Mouse (Mus musculus) CH12.LX (cell line): ENCODE measurements around the gene Cngb1. TPM values are rescaled to one million over a fixed set of nuclear protein-coding genes. Genes with fewer than 3 reads are reported as not detected.

ENCODE experiments used
- DNase-seq: peaks from one replicate; pipeline ENCODE4 v3.0.0-alpha.2; 2013; ENCODE audit errors: extremely low read depth
- H3K27ac ChIP-seq: 2 replicates; pipeline ENCODE4 v1.5.1; 2012; ENCODE audit warnings: low read depth, mild to moderate bottlenecking, control low read depth, moderate library complexity; ENCODE audit not compliant: insufficient read depth
- H3K27me3 ChIP-seq: replicated peaks from 2 replicates; pipeline ENCODE3; 2012; ENCODE audit warnings: inconsistent platforms
- H3K36me3 ChIP-seq, 2 experiments: replicated peaks in 1 of 2; 2 replicates each; pipeline versions ENCODE3 to v1.6.1; 2012; ENCODE audit warnings: inconsistent platforms in 1 of 2, low read length in 1 of 2, mild to moderate bottlenecking in 1 of 2, mixed read lengths in 1 of 2, moderate library complexity in 1 of 2; ENCODE audit not compliant: control insufficient read depth in 1 of 2, insufficient read depth in 1 of 2
- H3K4me1 ChIP-seq, 2 experiments: 2 replicates each; pipeline ENCODE4 v1.6.1; 2012; ENCODE audit warnings: inconsistent platforms in 1 of 2, moderate library complexity in 1 of 2; ENCODE audit not compliant: insufficient read depth in 2 of 2, control insufficient read depth in 1 of 2
- H3K4me2 ChIP-seq: 2 replicates; pipeline ENCODE4 v1.6.1; 2012; ENCODE audit warnings: low read depth, mild to moderate bottlenecking, control low read depth; ENCODE audit not compliant: poor library complexity, insufficient read depth, severe bottlenecking
- H3K4me3 ChIP-seq, 3 experiments: fragments of 150-350 bp in 1 of 3; sonication (generic) in 1 of 3; replicated peaks in 1 of 3; 2 replicates each; pipeline versions ENCODE3 to v1.5.1; 2011 to 2012; ENCODE audit warnings: low read depth in 2 of 3, low read length in 2 of 3, mild to moderate bottlenecking in 2 of 3, moderate library complexity in 2 of 3, control low read depth in 1 of 3, improper control_type of control experiment in 1 of 3, inconsistent platforms in 1 of 3, mixed read lengths in 1 of 3; ENCODE audit not compliant: poor library complexity in 1 of 3
- H3K79me2 ChIP-seq: replicated peaks from 2 replicates; pipeline ENCODE4 v1.6.1; 2012; ENCODE audit warnings: mild to moderate bottlenecking, moderate library complexity; ENCODE audit not compliant: control insufficient read depth, poor library complexity, insufficient read depth, severe bottlenecking; ENCODE audit errors: extremely low read depth
- H3K9ac ChIP-seq: 2 replicates; pipeline ENCODE4 v1.6.1; 2012; ENCODE audit warnings: low read depth, mild to moderate bottlenecking, control low read depth, moderate library complexity; ENCODE audit not compliant: insufficient read depth
- H3K9me3 ChIP-seq: replicated peaks from 2 replicates; pipeline ENCODE3; 2012; ENCODE audit warnings: low read length, inconsistent platforms, mixed read lengths
- CTCF ChIP-seq, 2 experiments: IDR thresholded peaks in 1 of 2; conservative IDR thresholded peaks in 1 of 2; 2 replicates each; pipeline ENCODE4 v1.5.1; 2011 to 2012; ENCODE audit warnings: low read depth in 2 of 2, low read length in 2 of 2, improper control_type of control experiment in 1 of 2, inconsistent platforms in 1 of 2, mild to moderate bottlenecking in 1 of 2, moderate library complexity in 1 of 2
- HCFC1 ChIP-seq: IDR thresholded peaks from 2 replicates; pipeline ENCODE4 v1.6.1; 2012; ENCODE audit warnings: low read depth, mild to moderate bottlenecking, inconsistent platforms, low read length, improper control_type of control experiment
- JUN ChIP-seq: IDR thresholded peaks from 2 replicates; pipeline ENCODE4 v1.6.1; 2011; ENCODE audit warnings: low read depth, mild to moderate bottlenecking, low read length, improper control_type of control experiment, moderate library complexity; ENCODE audit not compliant: insufficient read depth
- KAT2A ChIP-seq: IDR thresholded peaks from 2 replicates; pipeline ENCODE4 v1.6.1; 2012; ENCODE audit warnings: low read length, improper control_type of control experiment, inconsistent platforms; ENCODE audit not compliant: insufficient replicate concordance
- MXI1 ChIP-seq: IDR thresholded peaks from 2 replicates; pipeline ENCODE4 v1.6.1; 2011; ENCODE audit warnings: mild to moderate bottlenecking, low read depth, low read length, improper control_type of control experiment
- NELFE ChIP-seq: IDR thresholded peaks from 2 replicates; pipeline ENCODE4 v1.6.1; 2011; ENCODE audit warnings: low read depth, low read length, improper control_type of control experiment
- POLR2A ChIP-seq: IDR thresholded peaks from 2 replicates; pipeline ENCODE4 v1.6.1; 2011; ENCODE audit warnings: low read depth, mild to moderate bottlenecking, improper control_type of control experiment, low read length
- RAD21 ChIP-seq: IDR thresholded peaks from 2 replicates; pipeline ENCODE4 v1.6.1; 2011; ENCODE audit warnings: low read depth, mild to moderate bottlenecking, low read length, improper control_type of control experiment, moderate library complexity
- SMC3 ChIP-seq: IDR thresholded peaks from 2 replicates; pipeline ENCODE4 v1.6.1; 2011; ENCODE audit warnings: low read depth, low read length, improper control_type of control experiment
- TBP ChIP-seq: conservative IDR thresholded peaks from 2 replicates; pipeline ENCODE4 v1.6.1; 2011; ENCODE audit warnings: low read depth, low read length, improper control_type of control experiment
- UBTF ChIP-seq: IDR thresholded peaks from 2 replicates; pipeline ENCODE4 v1.6.1; 2012; ENCODE audit warnings: low read depth, mild to moderate bottlenecking, inconsistent platforms, low read length, improper control_type of control experiment, moderate library complexity
- dilution Hi-C: fragments of 300-500 bp; cut with MboI; formaldehyde crosslinking; loops from 2 replicates; pipeline ENCODE4 v1.14.3; 2020; ENCODE audit warnings: low sequenced_read_pairs; ENCODE audit not compliant: extremely low pct_unique_long_range_greater_than_20kb, extremely low pct_ligation_motif_present
- in situ Hi-C: fragments of 300-500 bp; cut with MboI; formaldehyde crosslinking; loops from 3 replicates; pipeline ENCODE4 v1.14.3; 2019; ENCODE audit warnings: low sequenced_read_pairs, low pct_ligation_motif_present, low pct_unique_long_range_greater_than_20kb, mixed read lengths
- polyA plus RNA-seq: library from polyadenylated mRNA; unstranded; fragments of >175 nt; gene quantifications from 2 replicates; pipeline ENCODE4 v1.2.1, GENCODE M21; 2012; ENCODE audit warnings: low read depth; ENCODE audit not compliant: insufficient read length
- total RNA-seq, 2 experiments: library from RNA; depleted of rRNA; stranded (reverse); fragments of 300-350 nt in 1 of 2; fragments of >200 nt in 1 of 2; gene quantifications; 2 replicates each; pipeline ENCODE4 v1.2.3; 2012 to 2014

Cngb1 gene
- total and polyA plus RNA-seq, 3 experiments, result not detected

DNA sequence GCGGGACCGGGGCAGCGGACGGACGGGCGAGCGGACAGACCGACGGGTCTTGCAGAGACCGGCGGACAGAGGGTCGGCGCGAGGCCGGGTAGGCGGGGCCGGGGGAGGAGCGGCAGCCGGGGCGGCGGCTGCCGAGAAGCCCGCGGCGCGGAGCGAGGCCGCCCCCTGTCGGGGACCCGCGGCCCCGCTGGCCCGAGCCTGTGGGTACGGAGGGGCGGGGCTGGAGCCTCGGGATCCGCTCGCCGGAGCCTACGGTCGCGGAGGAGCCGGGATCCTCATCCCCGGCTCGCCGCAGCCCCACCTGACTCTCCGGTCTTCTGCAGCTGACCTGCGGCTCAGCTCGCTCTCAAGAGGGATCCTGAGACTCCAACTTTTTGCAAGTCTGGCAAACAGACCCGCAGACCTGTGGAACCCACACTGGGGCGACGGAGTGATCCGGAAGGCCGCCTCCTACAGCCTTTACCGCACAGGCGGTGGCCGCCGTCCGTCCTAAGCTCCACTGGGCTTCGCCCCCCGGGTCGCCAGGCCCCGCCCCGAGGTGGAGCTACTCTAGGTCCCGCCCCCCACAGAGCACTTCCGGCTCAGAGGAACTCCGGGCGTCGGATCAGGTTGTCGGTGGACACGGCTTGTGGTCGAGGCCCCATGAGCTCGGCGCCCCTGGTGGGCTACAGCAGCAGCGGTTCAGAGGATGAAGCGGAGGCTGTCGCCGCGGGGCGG, 25.5 kb upstream of the Cngb1 start, which contains the start of the genes Zfp319 and Usb1 (continued):
- TF ChIP-seq NELFE (peak; percentile 87), SMC3 (peak; percentile 38; the same call in 1 of the 2 replicates), KAT2A (no peak), CTCF (conservative IDR thresholded peaks at IDR 0.05 in 1 of 2, IDR thresholded peaks at IDR 0.05 in 1 of 2; ENCODE audit: low read depth in 2 of 2, low read length in 2 of 2) (peak in 1 of 2 experiments; percentile 73; a peak in 2 of 4 replicates)

DNA sequence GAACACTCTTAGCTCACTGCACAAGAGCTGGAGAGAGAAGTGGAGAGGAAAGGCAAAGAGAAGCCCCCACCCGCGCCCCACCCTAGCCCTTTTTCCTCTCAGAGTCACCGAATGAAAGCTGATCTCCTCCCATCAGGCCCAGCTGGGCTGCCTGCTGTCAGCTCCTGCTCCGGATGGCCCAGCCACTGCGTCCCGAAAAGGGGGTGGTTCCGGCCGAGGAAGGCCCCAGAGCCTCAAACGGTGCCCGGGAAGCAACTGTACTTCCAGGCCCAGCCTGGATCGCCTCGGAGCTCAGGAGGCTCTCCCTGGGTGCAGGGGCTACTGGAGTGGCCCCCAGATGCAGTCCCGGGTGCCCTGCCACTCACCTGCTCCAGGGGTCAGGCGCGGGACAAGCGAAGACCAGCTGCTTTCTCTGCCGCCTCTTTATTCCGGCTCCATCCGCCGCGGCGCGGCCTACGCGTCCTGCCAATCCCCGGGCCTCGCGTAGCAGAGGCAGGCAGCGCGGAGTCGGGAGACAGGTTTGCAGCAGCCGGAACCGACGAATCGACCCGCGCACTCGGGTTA, 24.9 kb upstream of the Cngb1 start:
- in situ Hi-C loops, result loop anchor here (5.0 kb wide), 2 partner anchors 74 to 96 kb away; no protein-coding TSS in a partner anchor
- DNase-seq, result peak; percentile 54
- peaks cover 33 to 55% of the 10 kb centered on the region in 2 experiments for H3K36me3 ChIP-seq

DNA sequence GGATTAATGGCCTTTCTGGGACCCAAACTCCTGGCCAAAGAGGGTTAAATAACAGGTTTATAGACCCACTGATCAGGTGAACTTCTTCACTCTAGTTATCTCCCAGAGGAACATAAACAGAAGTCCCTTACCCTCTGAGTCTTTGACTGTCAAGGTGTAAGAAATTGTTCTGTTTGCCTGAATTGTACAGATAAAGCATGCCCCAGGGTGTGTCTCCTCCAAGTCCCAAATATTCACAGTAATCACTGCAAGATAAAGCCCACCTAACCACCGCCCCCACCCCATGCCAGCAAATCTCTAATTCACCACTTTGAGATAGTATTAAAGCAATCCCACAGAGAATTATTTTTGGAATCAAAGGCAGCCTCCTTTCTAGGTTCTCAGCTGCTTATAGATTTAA, 24.0 kb upstream of the Cngb1 start:
- Histone ChIP-seq H3K4me3 (no peak overlapping the region), H3K79me2 (peaks cover 2% of the 10 kb centered on the region; the same call in 1 of the 2 replicates), H3K4me2 (peak overlapping the region; percentile 88; the same call in 1 of the 2 replicates), H3K27ac (no peak overlapping the region), H3K9ac (peak overlapping the region; percentile 81; the same call in 1 of the 2 replicates), H3K9me3 (no peaks in the 10 kb centered on the region), H3K4me1 (peaks cover 6 to 18% of the 10 kb centered on the region in 2 experiments), H3K27me3 (no peaks in the 10 kb centered on the region), H3K36me3 (peaks cover 34 to 62% of the 10 kb centered on the region in 2 experiments)
- TF ChIP-seq POLR2A, result no peak
- TF ChIP-seq JUN, result no peak
- TF ChIP-seq TBP, result no peak
- no peak for TF ChIP-seq RAD21
- in situ Hi-C loops, result loop anchor here (5.0 kb wide), 2 partner anchors 73 to 97 kb away; no protein-coding TSS in a partner anchor
- no peak for DNase-seq
- dilution Hi-C loops, result no loop called here

More for the DNA sequence above, 24.9 kb upstream of the Cngb1 start:
- TF ChIP-seq MXI1 (0 out of 2 replicates have a peak, but pooled peaks have one; percentile 3), UBTF (peak; percentile 96; the same call in 1 of the 2 replicates), CTCF (conservative IDR thresholded peaks at IDR 0.05 in 1 of 2, IDR thresholded peaks at IDR 0.05 in 1 of 2; ENCODE audit: low read depth in 2 of 2, low read length in 2 of 2) (no peak), HCFC1 (peak; percentile 49)
- H3K4me1 ChIP-seq, result peaks cover 6 to 22% of the 10 kb centered on the region in 2 experiments
- H3K27ac ChIP-seq, result peak overlapping the region; percentile 34
- dilution Hi-C loops, result no loop called here
- H3K9ac ChIP-seq, result peak overlapping the region; percentile 81
- H3K4me3 ChIP-seq, result peak overlapping the region; percentile 71 to 90 (median 80)
- H3K27me3 ChIP-seq, result no peaks in the 10 kb centered on the region
- no peaks in the 10 kb centered on the region for H3K9me3 ChIP-seq
- H3K4me2 ChIP-seq, result peak overlapping the region; percentile 88
- peaks cover 2% of the 10 kb centered on the region; the same call in 1 of the 2 replicates for H3K79me2 ChIP-seq
